Mouse (Mus musculus): ENCODE measurements around the gene Cdk19. TPM values are rescaled to one million over a fixed set of nuclear protein-coding genes. Genes with fewer than 3 reads are reported as not detected.

Gene Cdk19
- polyA plus RNA-seq, 1 experiment from 2014 or later: 19.6 TPM

GRCm38 (mm10) chr10:40443371-40443770 lies 104.0 kb downstream of the Cdk19 start:
- H3K27ac ChIP-seq (ENCODE audit: low read length): no peak overlapping the region
- no peak overlapping the region for H3K4me2 ChIP-seq (ENCODE audit: low read length)
- WGBS: 12% methylated on average over 7 of the region's 7 CpGs
- H3K4me3 ChIP-seq (replicated peaks; ENCODE audit: low read length): no peak overlapping the region
- no peak overlapping the region for H3K9ac ChIP-seq (replicated peaks; ENCODE audit: low read depth, low read length)
- H3K27me3 ChIP-seq (replicated peaks; ENCODE audit: control insufficient read depth, insufficient read depth, low read length): no peaks in the 10 kb centered on the region
- H3K9me3 ChIP-seq (ENCODE audit: control insufficient read depth, low read length): no peaks in the 10 kb centered on the region
- peaks cover 26% of the 10 kb centered on the region for H3K4me1 ChIP-seq (replicated peaks; ENCODE audit: control insufficient read depth, insufficient read depth, low read length)
- no peak for ATAC-seq
- no peaks in the 10 kb centered on the region for H3K36me3 ChIP-seq (ENCODE audit: control insufficient read depth, insufficient read depth)

GRCm38 (mm10) chr10:40443806-40444357 lies 104.5 kb downstream of the Cdk19 start:
- H3K36me3 ChIP-seq (ENCODE audit: control insufficient read depth, insufficient read depth): no peaks in the 10 kb centered on the region
- 8% methylated on average over 6 of the region's 6 CpGs for WGBS
- H3K4me1 ChIP-seq (replicated peaks; ENCODE audit: control insufficient read depth, insufficient read depth, low read length): peaks cover 26% of the 10 kb centered on the region
- H3K27me3 ChIP-seq (replicated peaks; ENCODE audit: control insufficient read depth, insufficient read depth, low read length): no peaks in the 10 kb centered on the region
- H3K9me3 ChIP-seq (ENCODE audit: control insufficient read depth, low read length): no peaks in the 10 kb centered on the region
- ATAC-seq: 0 out of 2 replicates have a peak, but pooled peaks have one; percentile 37
- H3K9ac ChIP-seq (replicated peaks; ENCODE audit: low read depth, low read length): no peak overlapping the region
- no peak overlapping the region for H3K4me3 ChIP-seq (replicated peaks; ENCODE audit: low read length)
- no peak overlapping the region for H3K4me2 ChIP-seq (ENCODE audit: low read length)
- no peak overlapping the region for H3K27ac ChIP-seq (ENCODE audit: low read length)

GRCm38 (mm10) chr10:40444586-40444985 lies 105.2 kb downstream of the Cdk19 start:
- Histone ChIP-seq H3K9me3 (ENCODE audit: control insufficient read depth, low read length) (no peaks in the 10 kb centered on the region), H3K36me3 (ENCODE audit: control insufficient read depth, insufficient read depth) (no peaks in the 10 kb centered on the region), H3K4me2 (ENCODE audit: low read length) (no peak overlapping the region), H3K9ac (replicated peaks; ENCODE audit: low read depth, low read length) (no peak overlapping the region), H3K4me3 (replicated peaks; ENCODE audit: low read length) (no peak overlapping the region), H3K27ac (ENCODE audit: low read length) (no peak overlapping the region), H3K4me1 (replicated peaks; ENCODE audit: control insufficient read depth, insufficient read depth, low read length) (peaks cover 26% of the 10 kb centered on the region), H3K27me3 (replicated peaks; ENCODE audit: control insufficient read depth, insufficient read depth, low read length) (no peaks in the 10 kb centered on the region)
- 86% methylated on average over 4 of the region's 4 CpGs for WGBS
- ATAC-seq: no peak

- Histone ChIP-seq H3K9ac (replicated peaks; ENCODE audit: low read depth, low read length) (no peak overlapping the region), H3K4me3 (replicated peaks; ENCODE audit: low read length) (no peak overlapping the region), H3K27ac (ENCODE audit: low read length) (peak overlapping the region; percentile 72), H3K4me1 (replicated peaks; ENCODE audit: control insufficient read depth, insufficient read depth, low read length) (peaks cover 26% of the 10 kb centered on the region), H3K9me3 (ENCODE audit: control insufficient read depth, low read length) (no peaks in the 10 kb centered on the region), H3K4me2 (ENCODE audit: low read length) (no peak overlapping the region), H3K27me3 (replicated peaks; ENCODE audit: control insufficient read depth, insufficient read depth, low read length) (no peaks in the 10 kb centered on the region), H3K36me3 (ENCODE audit: control insufficient read depth, insufficient read depth) (no peaks in the 10 kb centered on the region)
- 35% methylated on average over 3 of the region's 3 CpGs for WGBS
- ATAC-seq: peak; percentile 29; the same call in 1 of the 2 replicates
Observed at GRCm38 (mm10) chr10:40446088-40446604, 106.8 kb downstream of the Cdk19 start.

GRCm38 (mm10) chr10:40446630-40447029 lies 107.3 kb downstream of the Cdk19 start:
- no peaks in the 10 kb centered on the region for H3K36me3 ChIP-seq (ENCODE audit: control insufficient read depth, insufficient read depth)
- H3K4me3 ChIP-seq (replicated peaks; ENCODE audit: low read length): no peak overlapping the region
- no peak overlapping the region for H3K4me2 ChIP-seq (ENCODE audit: low read length)
- WGBS: 18% methylated on average over 3 of the region's 3 CpGs
- peaks cover 26% of the 10 kb centered on the region for H3K4me1 ChIP-seq (replicated peaks; ENCODE audit: control insufficient read depth, insufficient read depth, low read length)
- 0 out of 2 replicates have a peak overlapping the region, but pooled peaks have one; percentile 41 for H3K27ac ChIP-seq (ENCODE audit: low read length)
- H3K9me3 ChIP-seq (ENCODE audit: control insufficient read depth, low read length): no peaks in the 10 kb centered on the region
- no peak overlapping the region for H3K9ac ChIP-seq (replicated peaks; ENCODE audit: low read depth, low read length)
- peak; percentile 75 for ATAC-seq
- no peaks in the 10 kb centered on the region for H3K27me3 ChIP-seq (replicated peaks; ENCODE audit: control insufficient read depth, insufficient read depth, low read length)

- WGBS: 65% methylated on average over 3 of the region's 3 CpGs
- H3K9me3 ChIP-seq (ENCODE audit: control insufficient read depth, low read length): no peaks in the 10 kb centered on the region
- no peaks in the 10 kb centered on the region for H3K27me3 ChIP-seq (replicated peaks; ENCODE audit: control insufficient read depth, insufficient read depth, low read length)
- no peak overlapping the region for H3K9ac ChIP-seq (replicated peaks; ENCODE audit: low read depth, low read length)
- peak overlapping the region; percentile 41 for H3K27ac ChIP-seq (ENCODE audit: low read length)
- no peak overlapping the region for H3K4me3 ChIP-seq (replicated peaks; ENCODE audit: low read length)
- peak; percentile 8; the same call in 1 of the 2 replicates for ATAC-seq
- peaks cover 26% of the 10 kb centered on the region for H3K4me1 ChIP-seq (replicated peaks; ENCODE audit: control insufficient read depth, insufficient read depth, low read length)
- H3K36me3 ChIP-seq (ENCODE audit: control insufficient read depth, insufficient read depth): no peaks in the 10 kb centered on the region
- H3K4me2 ChIP-seq (ENCODE audit: low read length): no peak overlapping the region
Observed at GRCm38 (mm10) chr10:40447295-40447694, 107.9 kb downstream of the Cdk19 start.

- H3K27ac ChIP-seq (ENCODE audit: low read length): no peak overlapping the region
- 48% methylated on average over 5 of the region's 5 CpGs for WGBS
Observed at GRCm38 (mm10) chr10:40447921-40448320, 108.6 kb downstream of the Cdk19 start.

GRCm38 (mm10) chr10:40448444-40448843 lies 109.1 kb downstream of the Cdk19 start:
- Histone ChIP-seq H3K4me3 (replicated peaks; ENCODE audit: low read length) (no peak overlapping the region), H3K9ac (replicated peaks; ENCODE audit: low read depth, low read length) (no peak overlapping the region), H3K4me2 (ENCODE audit: low read length) (no peak overlapping the region), H3K4me1 (replicated peaks; ENCODE audit: control insufficient read depth, insufficient read depth, low read length) (peaks cover 23% of the 10 kb centered on the region), H3K27me3 (replicated peaks; ENCODE audit: control insufficient read depth, insufficient read depth, low read length) (no peaks in the 10 kb centered on the region), H3K27ac (ENCODE audit: low read length) (no peak overlapping the region), H3K9me3 (ENCODE audit: control insufficient read depth, low read length) (no peaks in the 10 kb centered on the region), H3K36me3 (ENCODE audit: control insufficient read depth, insufficient read depth) (no peaks in the 10 kb centered on the region)
- WGBS: 78% methylated on average over 3 of the region's 3 CpGs
- no peak for ATAC-seq

More at GRCm38 (mm10) chr10:40447921-40448320, 108.6 kb downstream of the Cdk19 start:
- no peak overlapping the region for H3K4me3 ChIP-seq (replicated peaks; ENCODE audit: low read length)
- H3K4me2 ChIP-seq (ENCODE audit: low read length): no peak overlapping the region
- H3K27me3 ChIP-seq (replicated peaks; ENCODE audit: control insufficient read depth, insufficient read depth, low read length): no peaks in the 10 kb centered on the region
- ATAC-seq: no peak
- H3K9ac ChIP-seq (replicated peaks; ENCODE audit: low read depth, low read length): no peak overlapping the region
- no peaks in the 10 kb centered on the region for H3K36me3 ChIP-seq (ENCODE audit: control insufficient read depth, insufficient read depth)
- H3K9me3 ChIP-seq (ENCODE audit: control insufficient read depth, low read length): no peaks in the 10 kb centered on the region
- peaks cover 26% of the 10 kb centered on the region for H3K4me1 ChIP-seq (replicated peaks; ENCODE audit: control insufficient read depth, insufficient read depth, low read length)

GRCm38 (mm10) chr10:40449571-40449970 lies 110.2 kb downstream of the Cdk19 start:
- Histone ChIP-seq H3K27ac (ENCODE audit: low read length) (no peak overlapping the region), H3K4me1 (replicated peaks; ENCODE audit: control insufficient read depth, insufficient read depth, low read length) (peaks cover 18% of the 10 kb centered on the region), H3K9ac (replicated peaks; ENCODE audit: low read depth, low read length) (no peak overlapping the region), H3K4me2 (ENCODE audit: low read length) (no peak overlapping the region), H3K9me3 (ENCODE audit: control insufficient read depth, low read length) (no peaks in the 10 kb centered on the region), H3K27me3 (replicated peaks; ENCODE audit: control insufficient read depth, insufficient read depth, low read length) (no peaks in the 10 kb centered on the region), H3K4me3 (replicated peaks; ENCODE audit: low read length) (no peak overlapping the region), H3K36me3 (ENCODE audit: control insufficient read depth, insufficient read depth) (no peaks in the 10 kb centered on the region)
- ATAC-seq: no peak
- WGBS: 93% methylated on average over 6 of the region's 6 CpGs

Data from forebrain, embryonic 16.5 days (tissue).